Mouse (Mus musculus) heart, embryonic 14.5 days (tissue): ENCODE results near the gene Wdr34. TPM values are rescaled to one million over a fixed set of nuclear protein-coding genes. Genes with fewer than 3 reads are reported as not detected.
"Not testable (repeated sequence)": the region's sequence is repeated elsewhere in the genome, so short reads cannot be mapped to it uniquely, and the experiment has no call there.

Experiments
- ATAC-seq: fragments of 200-750 bp; cut with Nextera tagmentation; 2 replicates; pipeline ENCODE4 v1.8.0; 2017; ENCODE audit warnings: low read depth, moderate TSS enrichment; ENCODE audit not compliant: insufficient number of reproducible peaks, insufficient read depth, low FRiP score
- H3K27ac ChIP-seq, 2 experiments: fragments of 200-500 bp in 1 of 2; fragments of 300-500 bp in 1 of 2; sonication (generic) in 1 of 2; replicated peaks in 1 of 2; 2 replicates each; pipeline ENCODE4 v1.5.1; 2012 to 2014; ENCODE audit warnings: low read depth in 2 of 2, low read length in 2 of 2, control low read depth in 1 of 2, mild to moderate bottlenecking in 1 of 2, mixed read lengths in 1 of 2; ENCODE audit not compliant: control insufficient read depth in 1 of 2, insufficient read depth in 1 of 2
- H3K27me3 ChIP-seq: fragments of 300-500 bp; sonication (generic); 2 replicates; pipeline ENCODE4 v1.6.1; 2014; ENCODE audit warnings: mild to moderate bottlenecking, low read length, control low read depth; ENCODE audit not compliant: control insufficient read depth, insufficient read depth
- H3K36me3 ChIP-seq: fragments of 300-500 bp; sonication (generic); 2 replicates; pipeline ENCODE4 v1.6.1; 2014; ENCODE audit warnings: mild to moderate bottlenecking, control low read depth, low read length, mixed read lengths; ENCODE audit not compliant: control insufficient read depth, insufficient read depth
- H3K4me1 ChIP-seq, 2 experiments: fragments of 200-500 bp in 1 of 2; fragments of 300-500 bp in 1 of 2; sonication (generic) in 1 of 2; 2 replicates each; pipeline ENCODE4 v1.6.1; 2012 to 2014; ENCODE audit warnings: low read length in 2 of 2, control low read depth in 1 of 2, mixed read lengths in 1 of 2; ENCODE audit not compliant: control insufficient read depth in 2 of 2, insufficient read depth in 2 of 2
- H3K4me2 ChIP-seq: fragments of 300-500 bp; sonication (generic); 2 replicates; pipeline ENCODE4 v1.6.1; 2014; ENCODE audit warnings: mild to moderate bottlenecking, low read length
- H3K4me3 ChIP-seq, 2 experiments: fragments of 200-500 bp in 1 of 2; fragments of 300-500 bp in 1 of 2; sonication (generic) in 1 of 2; 2 replicates each; pipeline ENCODE4 v1.5.1; 2012 to 2014; ENCODE audit warnings: low read length in 2 of 2, mild to moderate bottlenecking in 2 of 2, control low read depth in 1 of 2, low read depth in 1 of 2, moderate library complexity in 1 of 2; ENCODE audit not compliant: control insufficient read depth in 1 of 2, insufficient read depth in 1 of 2
- H3K9ac ChIP-seq: fragments of 300-500 bp; sonication (generic); 2 replicates; pipeline ENCODE4 v1.6.1; 2014; ENCODE audit warnings: mild to moderate bottlenecking, low read length
- H3K9me3 ChIP-seq: fragments of 300-500 bp; sonication (generic); 2 replicates; pipeline ENCODE4 v1.6.1; 2016; ENCODE audit warnings: low read length, control low read depth; ENCODE audit not compliant: control insufficient read depth
- WGBS: fragments of 180-500 bp; shearing (Covaris S2); extraction: QIAGEN DNeasy Blood & Tissue Kit; methylation state at CpG from one replicate; pipeline ENCODE4 v1.1.7; 2014; 5-methylcytosine and 5-hydroxymethylcytosine counted together
- polyA plus RNA-seq: library from polyadenylated mRNA; unstranded; fragments of >200 nt; fragmentation: Nextera tagmentation; extraction: Ambion mirVana; gene quantifications from 2 replicates; pipeline ENCODE4 v1.2.1, GENCODE M21; 2014

Gene Wdr34
- polyA plus RNA-seq, 1 experiment from 2014 or later, result 21.8 TPM

DNA sequence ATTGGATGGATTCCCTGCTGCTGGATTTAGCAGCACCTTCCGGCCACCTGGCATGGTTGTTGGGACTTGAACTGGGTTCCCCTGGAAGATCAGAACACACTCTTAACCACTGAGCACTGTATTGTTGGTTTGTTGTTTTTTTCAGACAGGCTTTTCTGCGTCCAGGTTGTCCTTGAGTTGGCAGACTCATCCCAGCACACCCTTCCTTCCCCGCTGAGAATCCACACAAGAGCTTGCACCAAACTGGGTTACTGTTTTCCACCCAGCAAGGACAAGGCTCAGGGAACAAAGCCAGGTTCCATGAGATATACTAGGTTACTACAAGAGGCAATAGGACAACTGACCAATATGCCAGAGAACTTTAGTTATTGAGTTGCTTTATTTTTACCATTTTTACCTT is 8.1 kb upstream of the Wdr34 start:
- Histone ChIP-seq H3K9ac (no peak overlapping the region), H3K4me2 (no peak overlapping the region), H3K36me3 (no peaks in the 10 kb centered on the region), H3K4me1 (0 out of 4 replicates have a peak, but pooled peaks cover 0 to 5% of the 10 kb centered on the region in 2 experiments), H3K27me3 (no peaks in the 10 kb centered on the region), H3K9me3 (no peaks in the 10 kb centered on the region), H3K27ac (no peak overlapping the region), H3K4me3 (no peak overlapping the region)
- no peak for ATAC-seq
- 74% methylated on average over 3 of the region's 3 CpGs for WGBS

DNA sequence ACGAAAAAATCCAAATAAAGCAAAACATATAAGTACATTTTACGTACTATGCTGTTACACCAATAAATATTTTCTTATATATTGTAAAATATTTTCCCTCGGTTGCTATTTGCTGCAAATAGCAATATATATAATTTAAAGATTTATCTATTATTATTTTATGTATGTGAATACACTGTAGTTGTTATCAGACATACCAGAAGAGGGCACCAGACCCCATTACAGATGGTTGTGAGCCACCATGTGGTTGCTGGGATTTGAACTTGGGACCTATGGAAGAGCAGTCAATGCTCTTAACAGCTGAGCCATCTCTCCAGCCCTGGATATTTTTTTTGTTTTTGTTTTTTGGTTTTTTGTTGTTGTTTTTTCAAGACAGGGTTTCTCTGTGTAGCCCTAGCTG is 6.6 kb upstream of the Wdr34 start:
- not testable (repeated sequence) for H3K9me3 ChIP-seq, H3K27ac ChIP-seq, H3K4me1 ChIP-seq, H3K36me3 ChIP-seq, H3K4me2 ChIP-seq, H3K27me3 ChIP-seq, ATAC-seq, H3K4me3 ChIP-seq, H3K9ac ChIP-seq
- 89% methylated on average over 3 of the region's 3 CpGs for WGBS

DNA sequence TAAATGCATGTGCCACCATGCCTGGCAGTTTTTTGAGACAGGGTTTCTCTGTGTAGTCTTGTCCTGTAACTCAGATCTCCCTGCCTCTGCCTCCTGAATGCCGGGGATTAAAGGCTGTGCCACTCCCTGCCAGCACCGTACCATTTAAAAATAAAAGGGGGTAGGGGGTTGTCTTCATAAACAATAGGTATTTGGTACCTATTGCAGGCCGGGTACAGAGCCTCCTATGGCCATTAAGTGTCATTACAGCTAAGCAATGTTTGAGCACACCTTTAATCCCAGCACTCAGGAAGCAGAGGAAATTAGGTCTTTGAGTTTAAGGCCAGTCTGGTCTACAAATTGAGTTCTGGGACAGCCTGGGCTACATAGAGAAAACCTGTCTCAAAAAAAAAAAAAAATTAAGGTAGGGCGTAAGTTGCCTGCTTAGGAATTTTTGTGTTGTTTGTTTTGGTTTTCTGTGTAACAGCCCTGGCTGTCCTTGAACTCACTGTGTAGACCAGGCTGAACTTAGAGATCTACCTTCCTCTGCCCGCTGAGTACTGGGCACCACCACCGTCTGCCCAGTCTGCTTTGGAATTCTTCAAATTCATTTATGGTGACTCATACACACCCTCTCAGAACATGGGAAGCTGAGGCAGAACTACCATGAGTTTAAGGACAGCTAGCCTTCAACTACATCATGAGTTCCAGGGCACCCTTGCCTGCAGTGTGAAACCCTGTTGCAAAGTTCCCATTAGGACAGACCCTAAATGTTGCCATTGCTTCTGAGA is 3.5 kb upstream of the Wdr34 start:
- H3K27me3 ChIP-seq, result no peaks in the 10 kb centered on the region
- H3K4me1 ChIP-seq, result peaks cover 5 to 6% of the 10 kb centered on the region in 2 experiments; a peak in 3 of 4 replicates
- H3K4me3 ChIP-seq, result no peak overlapping the region
- WGBS, result 35% methylated on average over 6 of the region's 6 CpGs
- no peak overlapping the region for H3K27ac ChIP-seq
- no peaks in the 10 kb centered on the region for H3K9me3 ChIP-seq
- H3K4me2 ChIP-seq, result no peak overlapping the region
- H3K9ac ChIP-seq, result no peak overlapping the region
- no peaks in the 10 kb centered on the region for H3K36me3 ChIP-seq
- ATAC-seq, result no peak

DNA sequence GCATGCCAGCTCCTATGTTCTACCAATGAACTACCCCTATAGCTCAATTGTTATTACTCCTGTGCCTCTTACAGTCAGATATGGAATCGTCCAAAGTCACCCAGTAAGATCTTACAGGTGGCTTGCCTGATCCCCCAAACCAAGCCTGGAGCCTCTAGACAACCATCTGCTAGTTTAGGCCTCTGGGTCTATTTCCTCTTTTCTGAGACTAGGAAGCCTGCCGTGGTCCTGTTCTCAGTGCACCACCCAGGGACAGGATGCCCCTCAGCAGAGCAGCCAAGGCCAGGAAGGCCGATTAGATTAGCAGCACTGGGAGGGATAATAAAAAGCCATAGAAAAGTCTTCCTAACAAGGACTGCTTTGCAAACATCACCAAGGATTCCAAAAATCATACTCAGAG is 1.1 kb upstream of the Wdr34 start:
- no peak for ATAC-seq
- peaks cover 4 to 5% of the 10 kb centered on the region in 2 experiments; a peak in 3 of 4 replicates for H3K4me1 ChIP-seq
- H3K36me3 ChIP-seq, result 0 out of 2 replicates have a peak, but pooled peaks cover 3% of the 10 kb centered on the region
- no peak overlapping the region for H3K4me3 ChIP-seq
- no peaks in the 10 kb centered on the region for H3K9me3 ChIP-seq
- WGBS, result 70% methylated on average over 3 of the region's 3 CpGs
- no peaks in the 10 kb centered on the region for H3K27me3 ChIP-seq
- H3K9ac ChIP-seq, result no peak overlapping the region
- H3K27ac ChIP-seq, result 0 out of 4 replicates have a peak overlapping the region, but pooled peaks of 1 of the 2 experiments have one; percentile 32
- no peak overlapping the region for H3K4me2 ChIP-seq

DNA sequence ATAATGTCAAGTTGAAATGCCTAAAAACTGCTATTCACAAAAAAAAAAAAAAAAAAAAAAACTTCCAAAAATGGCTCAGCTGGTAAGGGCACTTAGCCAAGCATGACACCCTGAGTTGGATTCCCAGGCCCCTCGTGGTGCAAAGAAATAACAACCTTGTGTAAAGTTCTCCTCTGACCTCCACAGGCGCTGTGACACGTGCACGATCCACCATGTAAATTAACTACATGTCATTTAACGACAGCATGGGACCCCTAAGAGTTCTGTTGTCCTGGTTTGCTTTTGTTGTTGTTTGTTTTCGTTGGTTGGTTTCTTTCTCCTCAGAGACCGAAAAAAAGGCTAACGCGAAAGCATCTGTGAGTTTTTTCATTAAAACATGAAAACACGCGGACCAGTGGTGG is 580 bp downstream of the Wdr34 start:
- Histone ChIP-seq H3K4me1 (peaks cover 4 to 5% of the 10 kb centered on the region in 2 experiments; a peak in 3 of 4 replicates), H3K27ac (peak overlapping the region; percentile 20 to 89; a peak in 2 of 4 replicates), H3K4me2 (peak overlapping the region; percentile 86), H3K9ac (peak overlapping the region; percentile 78), H3K36me3 (0 out of 2 replicates have a peak, but pooled peaks cover 3% of the 10 kb centered on the region), H3K4me3 (peak overlapping the region; percentile 65 to 70), H3K27me3 (no peaks in the 10 kb centered on the region), H3K9me3 (no peaks in the 10 kb centered on the region)
- WGBS, result 55% methylated on average over 11 of the region's 11 CpGs
- no peak for ATAC-seq

DNA sequence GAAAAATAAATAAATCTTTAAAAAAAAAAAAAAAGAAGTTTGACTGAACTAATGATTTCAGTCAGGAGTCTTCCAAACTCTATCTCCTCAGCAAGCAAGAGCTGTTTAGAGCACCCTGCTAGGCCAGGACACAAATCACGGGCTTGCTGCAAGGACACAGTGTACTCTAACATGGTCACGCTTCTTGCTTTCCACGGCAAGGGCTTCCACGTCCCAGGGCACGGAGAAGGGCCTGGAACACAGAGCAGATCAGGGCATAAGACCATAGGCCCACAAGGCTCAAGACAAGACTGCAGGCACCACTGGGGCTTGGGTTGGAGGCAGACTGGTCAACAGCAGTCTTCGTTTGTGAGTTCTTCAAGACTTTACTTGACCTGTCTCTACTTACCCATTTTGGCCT is 1.6 kb downstream of the Wdr34 start:
- no peak overlapping the region for H3K9ac ChIP-seq
- ATAC-seq, result no peak
- no peaks in the 10 kb centered on the region for H3K9me3 ChIP-seq
- H3K4me3 ChIP-seq, result no peak overlapping the region
- peaks cover 4 to 5% of the 10 kb centered on the region in 2 experiments; a peak in 3 of 4 replicates for H3K4me1 ChIP-seq
- H3K27ac ChIP-seq, result no peak overlapping the region
- no peaks in the 10 kb centered on the region for H3K27me3 ChIP-seq
- WGBS, result 96% methylated on average over 6 of the region's 6 CpGs
- 0 out of 2 replicates have a peak, but pooled peaks cover 3% of the 10 kb centered on the region for H3K36me3 ChIP-seq
- H3K4me2 ChIP-seq, result no peak overlapping the region

DNA sequence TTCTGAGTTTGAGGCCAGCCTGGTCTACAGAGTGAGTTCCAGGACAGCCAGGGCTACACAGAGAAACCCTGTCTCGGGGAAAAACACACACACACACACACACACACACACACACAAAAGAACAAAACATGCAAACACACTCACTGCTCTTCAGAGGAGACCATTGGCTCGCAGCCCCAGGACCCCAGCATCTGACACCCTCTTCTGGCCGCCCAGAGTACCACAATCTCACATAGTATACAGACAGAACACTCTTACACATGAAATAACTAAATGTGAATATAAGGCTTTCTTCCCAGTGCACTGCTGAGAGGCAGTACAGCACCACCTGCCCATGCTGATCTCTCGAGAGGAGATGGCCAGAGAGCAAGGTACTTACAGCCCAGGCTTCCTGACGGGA is 4.1 kb downstream of the Wdr34 start:
- H3K27ac ChIP-seq, result no peak overlapping the region
- H3K36me3 ChIP-seq, result 0 out of 2 replicates have a peak, but pooled peaks cover 3% of the 10 kb centered on the region
- no peaks in the 10 kb centered on the region for H3K27me3 ChIP-seq
- H3K9me3 ChIP-seq, result no peaks in the 10 kb centered on the region
- no peak for ATAC-seq
- H3K4me2 ChIP-seq, result no peak overlapping the region
- H3K4me3 ChIP-seq, result no peak overlapping the region
- H3K4me1 ChIP-seq, result peaks cover 4 to 5% of the 10 kb centered on the region in 2 experiments; a peak in 3 of 4 replicates
- no peak overlapping the region for H3K9ac ChIP-seq
- whole genome bisulfite sequencing, result 83% methylated on average over 5 of the region's 5 CpGs
